Mouse (Mus musculus): Measurements from ENCODE around the gene Plekhm1. TPM values are rescaled to one million over a fixed set of nuclear protein-coding genes. Genes with fewer than 3 reads are reported as not detected.

The Plekhm1 gene
- total and polyA plus RNA-seq, 3 experiments: 8.9 to 35.1 (median 11.7) TPM

GRCm38 (mm10) chr11:103320646-103321045 lies 91.8 kb downstream of the Plekhm1 start:
- Histone ChIP-seq H3K36me3 (replicated peaks) (no peaks in the 10 kb centered on the region), H3K4me1 (ENCODE audit: insufficient read depth, low read depth, low read length) (peaks cover 35% of the 10 kb centered on the region), H3K4me3 (ENCODE audit: low read depth, low read length) (no peak overlapping the region), H3K27me3 (ENCODE audit: insufficient read depth, low read length) (peaks cover 66% of the 10 kb centered on the region), H3K9me3 (replicated peaks) (no peaks in the 10 kb centered on the region)
- TF ChIP-seq POLR2AphosphoS5 (IDR thresholded peaks at IDR 0.05; ENCODE audit: insufficient replicate concordance, low read depth, low read length): no peak
- ATAC-seq (ENCODE audit: extremely low read depth, insufficient number of reproducible peaks, low FRiP score, poor library complexity, severe bottlenecking) (no peak), DNase-seq (ENCODE audit: low spot score) (no peak)

- Histone ChIP-seq H3K27me3 (ENCODE audit: insufficient read depth, low read length) (peaks cover 70% of the 10 kb centered on the region), H3K4me3 (ENCODE audit: low read depth, low read length) (no peak overlapping the region), H3K9me3 (replicated peaks) (no peaks in the 10 kb centered on the region), H3K36me3 (replicated peaks) (no peaks in the 10 kb centered on the region), H3K4me1 (ENCODE audit: insufficient read depth, low read depth, low read length) (peaks cover 40% of the 10 kb centered on the region)
- ATAC-seq (ENCODE audit: extremely low read depth, insufficient number of reproducible peaks, low FRiP score, poor library complexity, severe bottlenecking) (no peak), DNase-seq (ENCODE audit: low spot score) (no peak)
- TF ChIP-seq POLR2AphosphoS5 (IDR thresholded peaks at IDR 0.05; ENCODE audit: insufficient replicate concordance, low read depth, low read length): no peak
- TF ChIP-seq GATA2 (IDR thresholded peaks at IDR 0.05; ENCODE audit: borderline replicate concordance, low read depth, low read length): no peak
- TF ChIP-seq TAL1 (conservative IDR thresholded peaks at IDR 0.05; ENCODE audit: low read depth, low read length): no peak
- TF ChIP-seq CTCF (IDR thresholded peaks at IDR 0.05; ENCODE audit: low read depth, low read length): no peak
- no peak for TF ChIP-seq GATA1 (IDR thresholded peaks at IDR 0.05; ENCODE audit: borderline replicate concordance, low read length)
These were observed 92.3 kb downstream of the Plekhm1 start for GRCm38 (mm10) chr11:103320196-103320595.

- H3K4me3 ChIP-seq (ENCODE audit: low read depth, low read length): no peak overlapping the region
- H3K27me3 ChIP-seq (ENCODE audit: insufficient read depth, low read length): peaks cover 60% of the 10 kb centered on the region
- H3K4me1 ChIP-seq (ENCODE audit: insufficient read depth, low read depth, low read length): peaks cover 32% of the 10 kb centered on the region
- no peaks in the 10 kb centered on the region for H3K36me3 ChIP-seq (replicated peaks)
- no peaks in the 10 kb centered on the region for H3K9me3 ChIP-seq (replicated peaks)
- DNase-seq (ENCODE audit: low spot score): no peak
- no peak for TF ChIP-seq TAL1 (conservative IDR thresholded peaks at IDR 0.05; ENCODE audit: low read depth, low read length)
- no peak for TF ChIP-seq GATA1 (IDR thresholded peaks at IDR 0.05; ENCODE audit: borderline replicate concordance, low read length)
- no peak for TF ChIP-seq POLR2AphosphoS5 (IDR thresholded peaks at IDR 0.05; ENCODE audit: insufficient replicate concordance, low read depth, low read length)
- no peak for TF ChIP-seq GATA2 (IDR thresholded peaks at IDR 0.05; ENCODE audit: borderline replicate concordance, low read depth, low read length)
- TF ChIP-seq CTCF (IDR thresholded peaks at IDR 0.05; ENCODE audit: low read depth, low read length): no peak
- ATAC-seq (ENCODE audit: extremely low read depth, insufficient number of reproducible peaks, low FRiP score, poor library complexity, severe bottlenecking): no peak
These were observed 94.4 kb downstream of the Plekhm1 start for GRCm38 (mm10) chr11:103318042-103318441.

GRCm38 (mm10) chr11:103315379-103315778 lies 97.1 kb downstream of the Plekhm1 start:
- no peak for DNase-seq (ENCODE audit: low spot score)
- Histone ChIP-seq H3K4me3 (ENCODE audit: low read depth, low read length) (no peak overlapping the region), H3K4me1 (ENCODE audit: insufficient read depth, low read depth, low read length) (peaks cover 19% of the 10 kb centered on the region), H3K36me3 (replicated peaks) (no peaks in the 10 kb centered on the region), H3K27me3 (ENCODE audit: insufficient read depth, low read length) (peaks cover 59% of the 10 kb centered on the region), H3K9me3 (replicated peaks) (no peaks in the 10 kb centered on the region)
- TF ChIP-seq GATA1 (IDR thresholded peaks at IDR 0.05; ENCODE audit: borderline replicate concordance, low read length) (no peak), POLR2AphosphoS5 (IDR thresholded peaks at IDR 0.05; ENCODE audit: insufficient replicate concordance, low read depth, low read length) (no peak), TAL1 (conservative IDR thresholded peaks at IDR 0.05; ENCODE audit: low read depth, low read length) (no peak), GATA2 (IDR thresholded peaks at IDR 0.05; ENCODE audit: borderline replicate concordance, low read depth, low read length) (no peak), CTCF (IDR thresholded peaks at IDR 0.05; ENCODE audit: low read depth, low read length) (no peak)
- no peak for ATAC-seq (ENCODE audit: extremely low read depth, insufficient number of reproducible peaks, low FRiP score, poor library complexity, severe bottlenecking)

GRCm38 (mm10) chr11:103314736-103315374 lies 97.6 kb downstream of the Plekhm1 start:
- DNase-seq (ENCODE audit: low spot score): no peak
- peaks cover 56% of the 10 kb centered on the region for H3K27me3 ChIP-seq (ENCODE audit: insufficient read depth, low read length)
- ATAC-seq (ENCODE audit: extremely low read depth, insufficient number of reproducible peaks, low FRiP score, poor library complexity, severe bottlenecking): no peak
- peaks cover 17% of the 10 kb centered on the region for H3K4me1 ChIP-seq (ENCODE audit: insufficient read depth, low read depth, low read length)
- H3K36me3 ChIP-seq (replicated peaks): no peaks in the 10 kb centered on the region
- no peaks in the 10 kb centered on the region for H3K9me3 ChIP-seq (replicated peaks)
- H3K4me3 ChIP-seq (ENCODE audit: low read depth, low read length): no peak overlapping the region
- TF ChIP-seq GATA2 (IDR thresholded peaks at IDR 0.05; ENCODE audit: borderline replicate concordance, low read depth, low read length): no peak
- no peak for TF ChIP-seq POLR2AphosphoS5 (IDR thresholded peaks at IDR 0.05; ENCODE audit: insufficient replicate concordance, low read depth, low read length)
- no peak for TF ChIP-seq TAL1 (conservative IDR thresholded peaks at IDR 0.05; ENCODE audit: low read depth, low read length)
- TF ChIP-seq GATA1 (IDR thresholded peaks at IDR 0.05; ENCODE audit: borderline replicate concordance, low read length): no peak
- no peak for TF ChIP-seq CTCF (IDR thresholded peaks at IDR 0.05; ENCODE audit: low read depth, low read length)

Other genes starting within 250 kb of the Plekhm1 start
- 2.7 TPM in 1 of 2 replicates, not detected in the other for gene Fmnl1, start 241.6 kb downstream of the Plekhm1 start, total RNA-seq (2014; fragmentation: Nextera tagmentation)
- gene Fmnl1, start 241.6 kb downstream of the Plekhm1 start, total RNA-seq (2017): 0.23 TPM in 1 of 2 replicates, not detected in the other
- gene Fmnl1, start 241.6 kb downstream of the Plekhm1 start, polyA plus RNA-seq (2012): 0.02 and 0.07 TPM in 2 replicates
- not detected in 2 replicates for gene 1700023F06Rik, start 204.1 kb downstream of the Plekhm1 start, total RNA-seq (2014; fragmentation: Nextera tagmentation)
- gene 1700023F06Rik, start 204.1 kb downstream of the Plekhm1 start, total RNA-seq (2017): not detected in 2 replicates
- not detected in 2 replicates for gene 1700023F06Rik, start 204.1 kb downstream of the Plekhm1 start, polyA plus RNA-seq (2012)
- not detected in 2 replicates for gene Spata32, start 194.3 kb downstream of the Plekhm1 start, total RNA-seq (2014; fragmentation: Nextera tagmentation)
- gene Spata32, start 194.3 kb downstream of the Plekhm1 start, total RNA-seq (2017): 0.16 TPM in 1 of 2 replicates, not detected in the other
- not detected in 2 replicates for gene Spata32, start 194.3 kb downstream of the Plekhm1 start, polyA plus RNA-seq (2012)
- 10.1 and 10.8 TPM in 2 replicates for gene Map3k14, start 145.2 kb downstream of the Plekhm1 start, total RNA-seq (2014; fragmentation: Nextera tagmentation)
- gene Map3k14, start 145.2 kb downstream of the Plekhm1 start, total RNA-seq (2017): 3.3 and 4.9 TPM in 2 replicates
- gene Map3k14, start 145.2 kb downstream of the Plekhm1 start, polyA plus RNA-seq (2012): 9.4 and 10.8 TPM in 2 replicates
- 5.2 and 8.0 TPM in 2 replicates for gene Arhgap27, start 49.0 kb downstream of the Plekhm1 start, total RNA-seq (2014; fragmentation: Nextera tagmentation)
- gene Arhgap27, start 49.0 kb downstream of the Plekhm1 start, total RNA-seq (2017): 11.2 and 12.6 TPM in 2 replicates
- gene Arhgap27, start 49.0 kb downstream of the Plekhm1 start, polyA plus RNA-seq (2012): 11.5 and 13.2 TPM in 2 replicates
- gene Lrrc37a, start 91.9 kb upstream of the Plekhm1 start, total RNA-seq (2014; fragmentation: Nextera tagmentation): not detected in 2 replicates
- gene Lrrc37a, start 91.9 kb upstream of the Plekhm1 start, total RNA-seq (2017): 0.06 and 0.16 TPM in 2 replicates
- gene Lrrc37a, start 91.9 kb upstream of the Plekhm1 start, polyA plus RNA-seq (2012): not detected in 2 replicates
- gene Gm884, start 208.5 kb upstream of the Plekhm1 start, total RNA-seq (2014; fragmentation: Nextera tagmentation): not detected in 2 replicates
- 0.06 and 0.16 TPM in 2 replicates for gene Gm884, start 208.5 kb upstream of the Plekhm1 start, total RNA-seq (2017)
- not detected in 2 replicates for gene Gm884, start 208.5 kb upstream of the Plekhm1 start, polyA plus RNA-seq (2012)
- gene Lyzl6, start 226.2 kb upstream of the Plekhm1 start, total RNA-seq (2014; fragmentation: Nextera tagmentation): not detected in 2 replicates
- gene Lyzl6, start 226.2 kb upstream of the Plekhm1 start, total RNA-seq (2017): not detected in 2 replicates
- gene Lyzl6, start 226.2 kb upstream of the Plekhm1 start, polyA plus RNA-seq (2012): not detected in 2 replicates
- gene Rprml, start 236.9 kb upstream of the Plekhm1 start, total RNA-seq (2014; fragmentation: Nextera tagmentation): not detected in 2 replicates
- not detected in 2 replicates for gene Rprml, start 236.9 kb upstream of the Plekhm1 start, total RNA-seq (2017)
- not detected in 2 replicates for gene Rprml, start 236.9 kb upstream of the Plekhm1 start, polyA plus RNA-seq (2012)